Comparison of ENCODE assay signal across 23 mouse cellular contexts in genomic region chr17:12062861-12063260, GRCm38 (mm10). TPM values are rescaled to one million over a fixed set of nuclear protein-coding genes. Genes with fewer than 3 reads are reported as not detected.
DNase-seq lines count a peak whose midpoint lies in the region; ATAC-seq and TF ChIP-seq lines count a peak whose summit lies in the region.
"Had no signal": no experiment of that assay in that cellular context is flagged by ENCODE, and none has a peak within 500 bp of the region (broad histone marks: within the 10 kb centered on the region; RNA-seq: fewer than 3 reads in every experiment).

No protein-coding gene starts in this region.

- no peak overlapping the region for H3K27ac ChIP-seq in midbrain, embryonic 11.5 days (ENCODE audit: low read depth, low read length)
- no peak overlapping the region for H3K27ac ChIP-seq in midbrain, embryonic 14.5 days (replicated peaks; ENCODE audit: low read depth, low read length)
- H3K27ac ChIP-seq: embryonic facial prominence, embryonic 15.5 days; forebrain, embryonic 10.5 days; heart, embryonic 13.5 days; hindbrain, embryonic 15.5 days; kidney, embryonic 15.5 days had no signal

- DNase-seq in frontal cortex, postnatal 36 days (ENCODE audit: low spot score in 2 of 2), result no peak
- DNase-seq in heart, adult 11 months, result peak; percentile 89
- DNase-seq in heart, postnatal 14 days, result no peak
- peak; percentile 53 for DNase-seq in midbrain, embryonic 11.5 days (ENCODE audit: low spot score, missing footprints)
- no peak for DNase-seq in midbrain, embryonic 14.5 days
- no peak for DNase-seq in cerebellum, adult 9-10 months
- DNase-seq: adrenal gland, postnatal 14 days; cerebellum, adult 2 months; cerebellum, postnatal 14 days; embryo, embryonic 11 days; kidney, adult 2 months had no signal

- TF ChIP-seq POLR2A in myocyte (IDR thresholded peaks at IDR 0.05; ENCODE audit: insufficient read length, low read depth), result no peak

- peak; percentile 44 for ATAC-seq in frontal cortex, adult (ENCODE audit: low TSS enrichment)
- no peak for ATAC-seq in midbrain, embryonic 11.5 days (ENCODE audit: low FRiP score)
- ATAC-seq in midbrain, embryonic 14.5 days (ENCODE audit: low FRiP score, low TSS enrichment), result no peak
- ATAC-seq: activated CD4-positive, CD25-positive, alpha-beta regulatory T cell, adult 4 months; intestine, embryonic 16.5 days; Patski had no signal

- WGBS in midbrain, embryonic 11.5 days, result 61% methylated on average over 3 of the region's 3 CpGs
- WGBS in midbrain, embryonic 14.5 days, result 57% methylated on average over 3 of the region's 3 CpGs

- intact Hi-C loops in heart, postnatal 14 days (cut with DNase I), result no loop called here

- no peak overlapping the region for H3K4me2 ChIP-seq in midbrain, embryonic 11.5 days
- no peak overlapping the region for H3K4me2 ChIP-seq in midbrain, embryonic 14.5 days (ENCODE audit: low read length)
- H3K4me2 ChIP-seq in myocyte (ENCODE audit: low read depth), result no peak overlapping the region
- H3K4me2 ChIP-seq: embryonic facial prominence, embryonic 15.5 days; heart, embryonic 13.5 days; hindbrain, embryonic 15.5 days; kidney, embryonic 15.5 days had no signal

- no peaks in the 10 kb centered on the region for H3K9me3 ChIP-seq in midbrain, embryonic 11.5 days (ENCODE audit: control insufficient read depth, low read length)
- no peaks in the 10 kb centered on the region for H3K9me3 ChIP-seq in midbrain, embryonic 14.5 days (ENCODE audit: control insufficient read depth, low read length)
- H3K9me3 ChIP-seq: embryonic facial prominence, embryonic 15.5 days; forebrain, embryonic 10.5 days; hindbrain, embryonic 15.5 days; kidney, embryonic 15.5 days had no signal

- no peaks in the 10 kb centered on the region for H3K36me3 ChIP-seq in midbrain, embryonic 11.5 days (ENCODE audit: control insufficient read depth, insufficient read depth, low read length)
- no peaks in the 10 kb centered on the region for H3K36me3 ChIP-seq in midbrain, embryonic 14.5 days (ENCODE audit: control insufficient read depth, insufficient read depth, low read length)
- no peaks in the 10 kb centered on the region for H3K36me3 ChIP-seq in myocyte (ENCODE audit: control insufficient read depth, insufficient read depth)
- H3K36me3 ChIP-seq: embryonic facial prominence, embryonic 15.5 days; forebrain, embryonic 10.5 days; heart, embryonic 13.5 days; hindbrain, embryonic 15.5 days; kidney, embryonic 15.5 days had no signal

- H3ac ChIP-seq in myocyte (ENCODE audit: control insufficient read depth, insufficient read length), result no peak overlapping the region

- no peaks in the 10 kb centered on the region for H3K4me1 ChIP-seq in midbrain, embryonic 11.5 days (ENCODE audit: control insufficient read depth, insufficient read depth, low read length)
- H3K4me1 ChIP-seq in midbrain, embryonic 14.5 days (ENCODE audit: control insufficient read depth, insufficient read depth, low read length), result no peaks in the 10 kb centered on the region
- H3K4me1 ChIP-seq: embryonic facial prominence, embryonic 15.5 days; forebrain, embryonic 10.5 days; heart, embryonic 13.5 days; hindbrain, embryonic 15.5 days; kidney, embryonic 15.5 days had no signal

- H3K79me2 ChIP-seq in myocyte (ENCODE audit: control insufficient read depth, insufficient read depth), result no peaks in the 10 kb centered on the region

- H3K4me3 ChIP-seq in midbrain, embryonic 11.5 days (ENCODE audit: low read depth, low read length), result no peak overlapping the region
- H3K4me3 ChIP-seq in midbrain, embryonic 14.5 days (replicated peaks; ENCODE audit: low read depth, low read length), result no peak overlapping the region
- no peak overlapping the region for H3K4me3 ChIP-seq in myocyte
- H3K4me3 ChIP-seq: embryonic facial prominence, embryonic 15.5 days; erythroblast, embryonic 14.5 days; forebrain, embryonic 10.5 days; heart, embryonic 13.5 days; hindbrain, embryonic 15.5 days; kidney, embryonic 15.5 days had no signal

- no peak overlapping the region for H3K9ac ChIP-seq in midbrain, embryonic 11.5 days (ENCODE audit: low read length)
- no peak overlapping the region for H3K9ac ChIP-seq in midbrain, embryonic 14.5 days (replicated peaks; ENCODE audit: low read length)
- H3K9ac ChIP-seq: embryonic facial prominence, embryonic 15.5 days; heart, embryonic 13.5 days; hindbrain, embryonic 15.5 days; kidney, embryonic 15.5 days had no signal

- H3K27me3 ChIP-seq in midbrain, embryonic 11.5 days (ENCODE audit: control insufficient read depth, insufficient read depth, low read length), result 0 out of 2 replicates have a peak, but pooled peaks cover 2% of the 10 kb centered on the region
- no peaks in the 10 kb centered on the region for H3K27me3 ChIP-seq in midbrain, embryonic 14.5 days (ENCODE audit: control insufficient read depth, insufficient read depth, low read length)
- H3K27me3 ChIP-seq in myocyte (ENCODE audit: control insufficient read depth, insufficient read depth, insufficient read length), result no peaks in the 10 kb centered on the region
- H3K27me3 ChIP-seq: CH12.LX; embryonic facial prominence, embryonic 15.5 days; heart, embryonic 13.5 days; hindbrain, embryonic 15.5 days; kidney, embryonic 15.5 days; Patski had no signal

TF ChIP-seq in myocyte, 11 proteins besides CTCF, POLR2A, EP300 and RAD21:
- TF ChIP-seq MAX (IDR thresholded peaks at IDR 0.05; ENCODE audit: low read depth), result no peak
- TF ChIP-seq MYOD1 (IDR thresholded peaks at IDR 0.05; ENCODE audit: control insufficient read depth in 1 of 3, insufficient read length in 2 of 3, low read depth in 2 of 3), result peak in 2 of 3 experiments; percentile 31 to 42
- no peak for TF ChIP-seq SRF (IDR thresholded peaks at IDR 0.05; ENCODE audit: control insufficient read depth, insufficient read length, low read depth)
- no peak for TF ChIP-seq USF1 (IDR thresholded peaks at IDR 0.05; ENCODE audit: low read depth)
- TF ChIP-seq POLR2AphosphoS2 (IDR thresholded peaks at IDR 0.05; ENCODE audit: insufficient read length, low read depth), result no peak
- TF ChIP-seq TCF3 (IDR thresholded peaks at IDR 0.05; ENCODE audit: insufficient read length, low read depth), result no peak
- peak in 1 of 3 experiments; percentile 35 for TF ChIP-seq MYOG (IDR thresholded peaks at IDR 0.05; ENCODE audit: control insufficient read depth in 1 of 3, insufficient read depth in 1 of 3, insufficient read length in 2 of 3, low read depth in 2 of 3)
- no peak for TF ChIP-seq TCF12 (IDR thresholded peaks at IDR 0.05; ENCODE audit: insufficient read depth, poor library complexity, severe bottlenecking)
- no peak for TF ChIP-seq REST (IDR thresholded peaks at IDR 0.05; ENCODE audit: insufficient read depth, insufficient read length)
- TF ChIP-seq CEBPB (IDR thresholded peaks at IDR 0.05; ENCODE audit: insufficient read depth, poor library complexity, severe bottlenecking), result 0 out of 2 replicates have a peak, but pooled peaks have one; percentile 13
- no peak for TF ChIP-seq E2F4 (IDR thresholded peaks at IDR 0.05; ENCODE audit: insufficient read depth)

RNA-seq across cellular contexts. Expression of gene Agpat4, which starts 55.6 kb away (rescaled TPM):
- total RNA-seq in heart, postnatal 14 days (2021), result 1 to 10 TPM; 7.5 TPM
- polyA plus RNA-seq in midbrain, embryonic 11.5 days (2014; fragmentation: Nextera tagmentation; extraction: Ambion mirVana), result 22.9 and 24.6 TPM in 2 replicates
- polyA plus RNA-seq in midbrain, embryonic 14.5 days (2014; fragmentation: Nextera tagmentation; extraction: Ambion mirVana), result 30.9 and 31.3 TPM in 2 replicates
- polyA plus RNA-seq in myocyte (2012; fragmentation: generic; extraction: Trizol), result 35.8 TPM

Comparison
In these comparisons a context has a peak if more than half of its experiments do, and no peak if none do; other contexts are left out.
1. DNase-seq: peak in heart, adult 11 months (single experiment) and midbrain, embryonic 11.5 days (single experiment); none in frontal cortex, postnatal 36 days (0 of 2), heart, postnatal 14 days (0 of 2), midbrain, embryonic 14.5 days (single experiment) and cerebellum, adult 9-10 months (single experiment).